Mouse (Mus musculus) liver, embryonic 14.5 days (tissue): ENCODE measurements at regions not wholly inside any gene's neighbourhood (a gene's known extent, or its start where the extent isn't known, plus 50 kb on each side); places are given as distances from the start of the nearest gene placed in this dataset.

Experiments used
- CTCF ChIP-seq: IDR thresholded peaks from 2 replicates; pipeline ENCODE4 v1.5.1; 2016; ENCODE audit warnings: antibody characterized with exemption, low read depth, control low read depth
- EP300 ChIP-seq: IDR thresholded peaks from 2 replicates; pipeline ENCODE4 v1.6.1; 2016; ENCODE audit warnings: antibody characterized with exemption, low read depth

DNA sequence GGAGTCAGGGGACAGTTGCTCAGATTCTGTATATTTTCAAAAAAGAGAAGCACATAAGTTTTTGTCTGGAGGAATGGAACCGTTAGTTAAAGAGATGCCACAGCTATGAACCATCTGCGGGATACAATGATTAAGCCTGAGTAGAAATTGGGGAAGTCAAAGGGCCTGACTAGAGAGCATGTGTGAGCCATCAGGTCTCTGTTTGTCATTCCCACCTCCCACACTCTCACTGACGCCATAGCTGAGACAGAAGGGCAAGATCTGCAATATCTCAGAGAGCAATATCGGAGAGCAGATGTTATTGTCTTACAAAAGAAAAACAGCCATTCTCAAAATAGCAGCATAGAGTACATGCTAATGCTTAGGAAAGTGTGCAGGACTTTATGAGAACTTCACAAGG, 452.8 kb downstream of the Cenpc1 start:
- TF ChIP-seq EP300 = no peak
- TF ChIP-seq CTCF = no peak
